24 mouse cellular contexts compared by ENCODE assay signal in the genomic region with DNA sequence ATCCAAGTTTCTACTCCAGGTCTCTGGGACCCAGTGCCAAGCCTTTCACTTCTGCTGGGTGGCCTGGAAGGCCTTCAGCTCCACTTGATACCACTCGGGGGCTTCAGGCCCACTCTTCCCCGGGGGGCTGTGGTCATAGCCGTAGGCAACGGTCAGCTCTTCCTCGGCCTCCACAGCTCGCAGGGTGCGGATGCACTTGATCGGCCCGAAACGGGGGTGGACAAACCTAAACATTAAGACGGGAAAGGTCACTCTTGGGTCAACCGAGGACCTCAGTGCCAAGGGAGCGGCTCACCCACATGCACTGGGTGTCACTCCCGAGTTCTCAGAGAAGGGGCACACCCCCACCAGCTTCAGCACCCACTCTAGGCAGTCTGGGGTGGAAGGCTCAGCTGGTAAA. TPM values are rescaled to one million over a fixed set of nuclear protein-coding genes. Genes with fewer than 3 reads are reported as not detected.
DNase-seq lines count a peak whose midpoint lies in the region; ATAC-seq and TF ChIP-seq lines count a peak whose summit lies in the region.
"Had no signal": no experiment of that assay in that cellular context is flagged by ENCODE, and none has a peak within 500 bp of the region (broad histone marks: within the 10 kb centered on the region; RNA-seq: fewer than 3 reads in every experiment).

No protein-coding gene starts in this region.

- no peak overlapping the region for H3K27ac ChIP-seq in embryonic facial prominence, embryonic 12.5 days
- no peak overlapping the region for H3K27ac ChIP-seq in embryonic facial prominence, embryonic 10.5 days (replicated peaks)
- H3K27ac ChIP-seq in hindbrain, embryonic 12.5 days: no peak overlapping the region
- no peak overlapping the region for H3K27ac ChIP-seq in hindbrain, embryonic 11.5 days (ENCODE audit: low read depth, low read length)
- H3K27ac ChIP-seq in kidney, embryonic 16.5 days (ENCODE audit: low read length): no peak overlapping the region
- H3K27ac ChIP-seq in kidney, adult 2 months (ENCODE audit: insufficient read depth, low read depth, low read length): no peak overlapping the region
- H3K27ac ChIP-seq in lung, embryonic 15.5 days: no peak overlapping the region
- H3K27ac ChIP-seq: forebrain, embryonic 13.5 days; forebrain, embryonic 15.5 days had no signal

- no peak overlapping the region for H3K4me3 ChIP-seq in embryonic facial prominence, embryonic 12.5 days
- no peak overlapping the region for H3K4me3 ChIP-seq in embryonic facial prominence, embryonic 10.5 days
- H3K4me3 ChIP-seq in hindbrain, embryonic 12.5 days: no peak overlapping the region
- H3K4me3 ChIP-seq in hindbrain, embryonic 11.5 days (ENCODE audit: low read depth, low read length): no peak overlapping the region
- H3K4me3 ChIP-seq in kidney, embryonic 16.5 days (ENCODE audit: low read length): no peak overlapping the region
- no peak overlapping the region for H3K4me3 ChIP-seq in kidney, adult 2 months (ENCODE audit: insufficient read depth, low read depth, low read length)
- H3K4me3 ChIP-seq in lung, embryonic 15.5 days: no peak overlapping the region
- H3K4me3 ChIP-seq in lung, adult 2 months (replicated peaks; ENCODE audit: extremely low read depth, low read depth, low read length): no peak overlapping the region
- H3K4me3 ChIP-seq: forebrain, embryonic 13.5 days; forebrain, embryonic 15.5 days had no signal

- peaks cover 56% of the 10 kb centered on the region for H3K36me3 ChIP-seq in embryonic facial prominence, embryonic 12.5 days
- peaks cover 79% of the 10 kb centered on the region for H3K36me3 ChIP-seq in embryonic facial prominence, embryonic 10.5 days (replicated peaks)
- H3K36me3 ChIP-seq in hindbrain, embryonic 12.5 days: peaks cover 70% of the 10 kb centered on the region
- H3K36me3 ChIP-seq in hindbrain, embryonic 11.5 days (ENCODE audit: control insufficient read depth, insufficient read depth, low read length): peaks cover 6% of the 10 kb centered on the region
- H3K36me3 ChIP-seq in kidney, embryonic 16.5 days (ENCODE audit: insufficient read depth, low read length): peaks cover 28% of the 10 kb centered on the region
- H3K36me3 ChIP-seq in kidney, adult 2 months (ENCODE audit: control insufficient read depth, insufficient read depth, low read length): no peaks in the 10 kb centered on the region
- H3K36me3 ChIP-seq in lung, embryonic 15.5 days: peaks cover 51% of the 10 kb centered on the region

- H3K9ac ChIP-seq in embryonic facial prominence, embryonic 12.5 days: no peak overlapping the region
- H3K9ac ChIP-seq in hindbrain, embryonic 12.5 days: no peak overlapping the region
- H3K9ac ChIP-seq in hindbrain, embryonic 11.5 days (ENCODE audit: low read depth, low read length): no peak overlapping the region
- no peak overlapping the region for H3K9ac ChIP-seq in kidney, embryonic 16.5 days (replicated peaks; ENCODE audit: low read length)
- no peak overlapping the region for H3K9ac ChIP-seq in lung, embryonic 15.5 days
- H3K9ac ChIP-seq: forebrain, embryonic 13.5 days; forebrain, embryonic 15.5 days had no signal

- 84% methylated on average over 14 of the region's 14 CpGs for WGBS in embryonic facial prominence, embryonic 12.5 days
- 87% methylated on average over 14 of the region's 14 CpGs for WGBS in embryonic facial prominence, embryonic 10.5 days
- WGBS in hindbrain, embryonic 12.5 days: 93% methylated on average over 14 of the region's 14 CpGs
- 93% methylated on average over 14 of the region's 14 CpGs for WGBS in hindbrain, embryonic 11.5 days
- WGBS in kidney, embryonic 16.5 days: 62% methylated on average over 14 of the region's 14 CpGs
- 79% methylated on average over 14 of the region's 14 CpGs for WGBS in kidney, adult 2 months
- WGBS in lung, embryonic 15.5 days: 78% methylated on average over 14 of the region's 14 CpGs
- WGBS in lung, adult 2 months: 80% methylated on average over 14 of the region's 14 CpGs

- H3K4me2 ChIP-seq in embryonic facial prominence, embryonic 12.5 days (replicated peaks): no peak overlapping the region
- no peak overlapping the region for H3K4me2 ChIP-seq in hindbrain, embryonic 12.5 days (replicated peaks)
- H3K4me2 ChIP-seq in hindbrain, embryonic 11.5 days (replicated peaks; ENCODE audit: low read depth, low read length): no peak overlapping the region
- H3K4me2 ChIP-seq in kidney, embryonic 16.5 days (replicated peaks; ENCODE audit: low read depth, low read length): no peak overlapping the region
- H3K4me2 ChIP-seq in lung, embryonic 15.5 days: no peak overlapping the region
- H3K4me2 ChIP-seq: forebrain, embryonic 13.5 days; forebrain, embryonic 15.5 days had no signal

- 0 out of 2 replicates have a peak, but pooled peaks have one; percentile 41 for ATAC-seq in embryonic facial prominence, embryonic 12.5 days (ENCODE audit: insufficient number of reproducible peaks, insufficient read depth, low FRiP score, low TSS enrichment)
- ATAC-seq in hindbrain, embryonic 12.5 days (ENCODE audit: low FRiP score): 0 out of 2 replicates have a peak, but pooled peaks have one; percentile 26
- no peak for ATAC-seq in hindbrain, embryonic 11.5 days (ENCODE audit: low FRiP score)
- ATAC-seq in kidney, embryonic 16.5 days (ENCODE audit: low FRiP score, low TSS enrichment): peak; percentile 32; the same call in 1 of the 2 replicates
- 0 out of 2 replicates have a peak, but pooled peaks have one; percentile 11 for ATAC-seq in lung, embryonic 15.5 days (ENCODE audit: borderline replicate concordance, extremely low read depth, low FRiP score, low TSS enrichment)
- ATAC-seq: activated CD4-positive, CD25-positive, alpha-beta regulatory T cell, adult 4 months; CD4-positive, CD25-positive, alpha-beta regulatory T cell, adult 4 months; forebrain, embryonic 13.5 days; forebrain, embryonic 15.5 days; Patski had no signal

- TF ChIP-seq POLR2A in kidney, adult 2 months (IDR thresholded peaks at IDR 0.05; ENCODE audit: low read depth, low read length): no peak
- TF ChIP-seq POLR2A in lung, adult 2 months (IDR thresholded peaks at IDR 0.05; ENCODE audit: borderline replicate concordance, extremely low read depth, low read depth, low read length): no peak

- no peak for TF ChIP-seq CTCF in kidney, adult 2 months (conservative IDR thresholded peaks at IDR 0.05; ENCODE audit: insufficient read depth, insufficient read length, low read depth, low read length)
- no peak for TF ChIP-seq CTCF in lung, adult 2 months (IDR thresholded peaks at IDR 0.05; ENCODE audit: insufficient read depth, low read length)

- no peak for DNase-seq in embryonic facial prominence, embryonic 10.5 days (ENCODE audit: low spot score)
- DNase-seq in hindbrain, embryonic 11.5 days (ENCODE audit: low spot score): no peak
- DNase-seq in kidney, adult 2 months: no peak
- no peak for DNase-seq in lung, adult 2 months
- DNase-seq: adrenal gland, adult 8-10 months; adrenal gland, postnatal 14 days; adrenal gland, postnatal 36 days; B cell, adult 2 months; cerebellum, adult 11-12 months; cerebellum, adult 2 months; cerebellum, adult 9-10 months; cerebellum, postnatal 10 days; cerebellum, postnatal 25 days had no signal

- H3K9me3 ChIP-seq in embryonic facial prominence, embryonic 12.5 days: no peaks in the 10 kb centered on the region
- H3K9me3 ChIP-seq in embryonic facial prominence, embryonic 10.5 days: no peaks in the 10 kb centered on the region
- H3K9me3 ChIP-seq in hindbrain, embryonic 12.5 days (replicated peaks): no peaks in the 10 kb centered on the region
- H3K9me3 ChIP-seq in hindbrain, embryonic 11.5 days (ENCODE audit: control insufficient read depth, low read length): no peaks in the 10 kb centered on the region
- no peaks in the 10 kb centered on the region for H3K9me3 ChIP-seq in kidney, embryonic 16.5 days (ENCODE audit: low read length)
- H3K9me3 ChIP-seq in lung, embryonic 15.5 days: no peaks in the 10 kb centered on the region
- H3K9me3 ChIP-seq: forebrain, embryonic 13.5 days; forebrain, embryonic 15.5 days; G1E had no signal

- H3K27me3 ChIP-seq in embryonic facial prominence, embryonic 12.5 days: no peaks in the 10 kb centered on the region
- no peaks in the 10 kb centered on the region for H3K27me3 ChIP-seq in embryonic facial prominence, embryonic 10.5 days (replicated peaks; ENCODE audit: low read depth, poor library complexity, severe bottlenecking)
- H3K27me3 ChIP-seq in hindbrain, embryonic 12.5 days: no peaks in the 10 kb centered on the region
- H3K27me3 ChIP-seq in hindbrain, embryonic 11.5 days (ENCODE audit: control insufficient read depth, insufficient read depth, low read length): no peaks in the 10 kb centered on the region
- no peaks in the 10 kb centered on the region for H3K27me3 ChIP-seq in kidney, embryonic 16.5 days (ENCODE audit: insufficient read depth, low read length)
- no peaks in the 10 kb centered on the region for H3K27me3 ChIP-seq in kidney, adult 2 months (replicated peaks; ENCODE audit: control insufficient read depth, insufficient read depth, low read length)
- H3K27me3 ChIP-seq in lung, embryonic 15.5 days: no peaks in the 10 kb centered on the region
- H3K27me3 ChIP-seq: CH12.LX; forebrain, embryonic 13.5 days; forebrain, embryonic 15.5 days; Patski had no signal

- peaks cover 6% of the 10 kb centered on the region; the same call in 1 of the 2 replicates for H3K4me1 ChIP-seq in embryonic facial prominence, embryonic 12.5 days
- peaks cover 27% of the 10 kb centered on the region for H3K4me1 ChIP-seq in embryonic facial prominence, embryonic 10.5 days
- H3K4me1 ChIP-seq in hindbrain, embryonic 12.5 days: no peaks in the 10 kb centered on the region
- H3K4me1 ChIP-seq in hindbrain, embryonic 11.5 days (replicated peaks; ENCODE audit: control insufficient read depth, insufficient read depth, low read length): no peaks in the 10 kb centered on the region
- no peaks in the 10 kb centered on the region; the same call in 1 of the 2 replicates for H3K4me1 ChIP-seq in kidney, embryonic 16.5 days (ENCODE audit: insufficient read depth, low read length)
- no peaks in the 10 kb centered on the region for H3K4me1 ChIP-seq in kidney, adult 2 months (ENCODE audit: control insufficient read depth, insufficient read depth, low read length)
- no peaks in the 10 kb centered on the region for H3K4me1 ChIP-seq in lung, embryonic 15.5 days
- no peaks in the 10 kb centered on the region for H3K4me1 ChIP-seq in lung, adult 2 months (ENCODE audit: control insufficient read depth, insufficient read depth, low read length)
- H3K4me1 ChIP-seq: forebrain, embryonic 13.5 days; forebrain, embryonic 15.5 days had no signal

RNA-seq across cellular contexts. Expression of a gene that starts 37.5 kb away (rescaled TPM):
- polyA plus RNA-seq in embryonic facial prominence, embryonic 12.5 days (2016; fragmentation: Nextera tagmentation; extraction: Ambion mirVana): 26.7 and 27.4 TPM in 2 replicates
- polyA plus RNA-seq in embryonic facial prominence, embryonic 10.5 days (2016; fragmentation: Nextera tagmentation; extraction: Ambion mirVana): 14.2 and 15.3 TPM in 2 replicates
- polyA plus RNA-seq in hindbrain, embryonic 12.5 days (2016; fragmentation: Nextera tagmentation; extraction: Ambion mirVana): 22.3 and 24.2 TPM in 2 replicates
- 11.7 and 16.4 TPM in 2 replicates for polyA plus RNA-seq in hindbrain, embryonic 11.5 days (2014; fragmentation: Nextera tagmentation; extraction: Ambion mirVana)
- polyA plus RNA-seq in kidney, embryonic 16.5 days (2015; fragmentation: Nextera tagmentation; extraction: Ambion mirVana): 22.5 and 23.2 TPM in 2 replicates
- 6.8 and 7.7 TPM in 2 replicates for polyA plus RNA-seq in kidney, adult 2 months (2012; rRNA removed)
- 24.3 and 24.5 TPM in 2 replicates for polyA plus RNA-seq in lung, embryonic 15.5 days (2015; fragmentation: Nextera tagmentation; extraction: Ambion mirVana)
- 12.9 and 16.6 TPM in 2 replicates for polyA plus RNA-seq in lung, adult 2 months (2012; rRNA removed)

RNA-seq across cellular contexts. Expression of a gene that starts 39.4 kb away (rescaled TPM):
- polyA plus RNA-seq in embryonic facial prominence, embryonic 12.5 days (2016; fragmentation: Nextera tagmentation; extraction: Ambion mirVana): 4.6 and 4.8 TPM in 2 replicates
- 4.2 and 5.1 TPM in 2 replicates for polyA plus RNA-seq in embryonic facial prominence, embryonic 10.5 days (2016; fragmentation: Nextera tagmentation; extraction: Ambion mirVana)
- 4.5 and 5.0 TPM in 2 replicates for polyA plus RNA-seq in hindbrain, embryonic 12.5 days (2016; fragmentation: Nextera tagmentation; extraction: Ambion mirVana)
- 4.0 and 8.2 TPM in 2 replicates for polyA plus RNA-seq in hindbrain, embryonic 11.5 days (2014; fragmentation: Nextera tagmentation; extraction: Ambion mirVana)
- 2.5 and 3.1 TPM in 2 replicates for polyA plus RNA-seq in kidney, embryonic 16.5 days (2015; fragmentation: Nextera tagmentation; extraction: Ambion mirVana)
- polyA plus RNA-seq in kidney, adult 2 months (2012; rRNA removed): 11.8 and 14.1 TPM in 2 replicates
- 3.2 and 4.2 TPM in 2 replicates for polyA plus RNA-seq in lung, embryonic 15.5 days (2015; fragmentation: Nextera tagmentation; extraction: Ambion mirVana)
- polyA plus RNA-seq in lung, adult 2 months (2012; rRNA removed): 16.8 and 23.5 TPM in 2 replicates
